Mouse (Mus musculus) naive thymus-derived CD4-positive, alpha-beta T cell, adult 2 months (primary cell): ENCODE measurements around the gene Eprs.
A peak's percentile ranks its signal among the peaks of the same experiment; 100 is the strongest.

Experiments used
- DNase-seq: peaks from one replicate; pipeline ENCODE4 v3.0.0-alpha.2; 2011; ENCODE audit warnings: low read depth

Eprs gene

DNA sequence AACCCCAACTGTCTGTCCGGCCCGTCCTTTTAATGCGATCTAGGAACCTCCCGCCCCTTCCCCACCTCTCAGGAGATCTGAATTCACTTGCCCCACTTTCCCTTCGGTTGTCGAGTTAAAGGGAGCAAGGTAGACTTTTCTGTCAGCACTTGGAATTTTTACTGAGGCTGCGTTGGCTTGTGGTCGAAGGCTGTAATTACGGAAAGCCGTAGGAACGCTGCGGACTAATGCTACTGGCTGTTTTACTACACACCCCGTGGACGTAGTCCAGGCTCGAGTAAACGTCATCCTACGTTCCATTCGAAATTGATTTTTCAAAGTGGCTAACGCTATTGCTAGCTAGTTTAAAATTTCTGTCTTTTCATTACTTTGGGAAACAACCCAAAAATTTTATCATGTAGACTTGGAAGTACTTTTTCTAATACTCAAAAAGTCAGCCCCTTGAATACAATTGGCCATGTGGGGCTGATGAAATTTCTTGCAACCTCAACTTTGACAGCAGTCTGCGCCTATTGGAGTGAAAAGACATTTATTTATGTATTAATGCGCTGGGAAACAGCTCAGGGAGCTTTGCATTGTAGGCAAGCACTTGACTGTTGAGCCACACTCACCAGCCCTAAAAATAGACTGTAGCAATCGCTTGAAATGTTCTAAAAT, 810 bp downstream of the Eprs start:
- DNase-seq, result peak; percentile 70

DNA sequence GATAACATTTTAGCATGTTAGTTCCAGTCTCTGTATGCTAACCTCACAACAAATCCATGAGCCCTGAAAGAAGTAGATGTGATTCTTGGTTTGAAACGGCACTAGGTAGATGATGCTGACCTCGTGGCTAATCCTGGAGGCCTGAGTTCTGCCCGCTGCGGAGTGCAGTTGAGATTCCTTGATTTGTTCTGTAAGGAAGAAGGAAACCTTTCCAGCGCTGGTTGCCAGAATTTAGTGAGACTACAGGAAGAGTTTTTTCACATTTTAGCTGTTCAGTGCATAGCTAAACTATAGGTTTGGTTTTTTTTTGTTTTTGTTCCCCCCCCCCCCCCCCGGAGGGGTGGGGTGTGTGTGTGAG, 1.3 kb downstream of the Eprs start:
- DNase-seq, result no peak

DNA sequence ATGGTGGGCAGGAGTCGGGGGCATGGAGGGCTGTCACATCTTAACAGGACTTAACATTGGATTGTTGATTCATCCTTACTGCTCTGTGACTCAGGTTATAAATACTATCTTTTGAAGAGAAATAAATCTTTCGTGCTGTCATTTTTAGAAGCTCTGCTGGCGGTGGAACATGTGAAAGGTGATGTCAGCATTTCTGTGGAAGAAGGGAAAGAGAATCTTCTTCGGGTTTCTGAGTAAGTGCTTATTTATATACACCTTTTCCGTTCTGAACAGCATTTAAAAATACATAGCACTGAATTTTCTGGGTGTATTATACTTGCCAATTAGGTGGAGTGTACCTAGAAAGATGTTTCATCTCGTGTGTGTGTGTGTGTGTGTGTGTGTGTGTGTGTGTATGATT, 4.5 kb downstream of the Eprs start:
- no peak for DNase-seq

DNA sequence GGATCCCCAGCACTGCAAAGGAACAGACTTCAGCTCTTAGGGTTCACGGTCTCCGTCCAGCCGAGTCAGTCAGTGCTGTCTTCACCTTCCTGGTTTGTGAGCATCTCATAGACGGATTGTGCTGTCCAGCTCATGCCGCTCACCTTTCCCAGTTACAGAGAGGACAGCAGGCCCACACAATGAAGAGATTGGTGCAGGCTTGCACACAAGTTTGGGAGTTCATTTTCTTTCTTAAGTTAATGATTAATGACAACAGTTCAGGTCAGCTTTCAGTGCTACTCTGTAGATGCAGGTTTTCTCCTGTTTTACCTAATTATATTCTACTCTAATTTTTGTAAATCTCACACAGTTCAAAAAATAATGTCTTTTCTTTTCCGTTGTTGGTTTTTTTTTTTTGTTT, 7.1 kb downstream of the Eprs start:
- no peak for DNase-seq

DNA sequence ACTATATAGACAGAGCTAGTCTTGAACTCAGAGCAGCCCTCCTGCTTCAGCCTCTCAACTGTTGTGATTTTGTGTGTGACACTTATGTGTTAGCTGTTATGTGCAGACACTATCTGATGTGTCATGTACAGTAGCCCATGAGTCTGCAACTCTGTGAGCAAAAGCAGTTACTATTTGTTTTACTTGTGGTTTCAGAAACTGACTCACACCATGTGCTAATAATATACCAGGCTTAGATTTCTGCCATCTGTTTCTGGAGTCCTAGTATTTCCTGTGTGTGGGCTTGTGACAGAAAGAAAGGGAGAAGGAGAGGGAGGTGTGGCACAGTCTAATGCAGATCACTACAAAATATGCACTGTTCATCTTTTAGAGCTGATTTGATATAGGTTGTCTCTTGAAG, 13.5 kb downstream of the Eprs start:
- DNase-seq, result no peak

DNA sequence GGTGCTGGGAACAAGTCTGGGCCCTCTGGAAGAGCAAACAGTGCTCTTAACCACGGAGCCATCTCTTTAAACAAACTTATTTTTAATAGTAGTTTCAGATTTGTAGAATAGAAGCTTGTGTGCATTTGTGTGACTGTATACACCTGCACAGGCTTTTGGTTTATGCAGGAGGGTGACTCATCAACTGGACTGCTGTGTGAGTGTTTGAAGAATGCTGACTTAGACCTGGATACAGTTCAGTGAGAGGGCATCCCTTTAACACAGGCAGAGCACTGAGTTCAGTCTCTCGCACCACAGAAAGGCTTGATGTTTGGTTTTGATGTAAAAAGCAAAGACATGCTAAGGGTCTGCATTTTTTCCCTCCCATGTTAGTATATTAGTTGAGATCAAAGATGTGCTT, 14.6 kb downstream of the Eprs start:
- no peak for DNase-seq

DNA sequence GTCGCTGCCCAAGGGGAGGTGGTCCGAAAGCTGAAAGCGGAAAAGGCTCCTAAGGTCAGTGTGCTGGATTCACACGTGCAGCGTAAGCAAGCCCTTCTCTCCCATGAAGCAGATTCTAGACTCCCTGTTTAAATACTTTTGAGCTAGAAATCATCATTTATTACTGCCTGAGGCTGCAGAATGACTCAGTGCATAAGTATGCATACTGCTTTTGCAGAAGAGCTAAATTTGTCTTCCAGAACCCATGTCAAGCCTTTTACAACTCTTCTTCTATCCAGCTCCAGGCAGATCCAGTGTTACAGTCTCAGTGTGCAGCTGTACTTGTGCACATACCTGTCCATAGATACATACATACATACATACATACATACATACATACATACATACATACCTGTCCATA, 38.8 kb downstream of the Eprs start:
- no peak for DNase-seq

DNA sequence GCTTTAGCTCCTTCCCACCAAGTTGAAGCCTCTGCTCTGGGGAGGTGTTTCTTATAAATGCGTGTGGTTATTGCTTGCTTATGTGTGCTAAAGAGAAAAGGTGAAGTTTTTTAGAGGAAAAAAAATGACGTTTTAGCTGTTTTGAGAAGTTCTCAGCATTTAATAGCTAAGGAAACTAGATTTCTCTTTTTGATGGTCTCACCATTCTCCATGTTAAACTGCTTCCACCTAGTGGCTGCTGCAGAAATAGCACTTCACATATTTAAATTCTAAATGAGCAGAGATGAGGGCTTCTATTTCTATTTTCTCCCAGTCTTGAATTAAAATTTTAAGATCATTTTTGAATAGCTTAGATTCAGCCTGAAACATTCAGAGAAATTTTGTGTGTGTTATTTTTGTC, 41.2 kb downstream of the Eprs start:
- DNase-seq, result peak; percentile 59

DNA sequence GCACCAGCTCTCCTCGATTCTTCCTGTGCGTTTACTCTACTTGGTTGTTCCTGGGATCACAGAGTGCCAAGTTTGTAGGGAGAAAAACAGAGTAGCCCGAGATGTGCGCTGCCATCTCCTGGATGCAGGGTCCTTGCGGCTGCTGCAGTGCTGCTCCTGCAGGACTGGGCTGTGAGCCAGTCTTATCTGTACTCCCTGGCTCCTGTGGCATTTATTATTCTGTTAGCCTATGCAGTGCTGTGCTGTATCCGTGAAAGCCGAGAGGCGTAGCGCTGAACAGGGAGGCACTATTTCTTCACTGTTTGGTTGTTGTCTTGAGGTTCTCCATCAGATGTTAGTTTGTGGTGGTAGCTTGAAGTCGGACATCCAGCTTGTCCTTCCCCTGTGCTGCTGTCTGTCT, 43.1 kb downstream of the Eprs start:
- no peak for DNase-seq

DNA sequence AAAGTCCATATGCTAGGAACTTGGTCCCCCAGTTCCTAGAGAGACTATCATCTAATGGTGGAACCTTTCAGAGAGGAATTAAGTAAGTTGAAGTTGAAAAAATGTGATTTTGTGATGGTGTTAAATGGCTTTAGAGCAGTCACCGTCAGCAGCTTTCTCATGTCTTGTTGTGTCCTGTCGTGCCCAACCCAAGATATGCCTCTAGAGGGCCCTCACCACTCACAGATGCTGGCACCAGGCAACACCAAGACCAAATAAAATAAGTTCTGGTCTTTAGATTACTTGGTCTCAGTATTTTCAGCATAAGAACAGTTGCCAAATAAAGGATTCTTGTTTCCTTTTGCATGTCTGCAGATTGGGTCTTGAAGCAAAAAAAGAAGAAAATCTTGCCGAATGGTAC, 47.0 kb downstream of the Eprs start:
- no peak for DNase-seq

DNA sequence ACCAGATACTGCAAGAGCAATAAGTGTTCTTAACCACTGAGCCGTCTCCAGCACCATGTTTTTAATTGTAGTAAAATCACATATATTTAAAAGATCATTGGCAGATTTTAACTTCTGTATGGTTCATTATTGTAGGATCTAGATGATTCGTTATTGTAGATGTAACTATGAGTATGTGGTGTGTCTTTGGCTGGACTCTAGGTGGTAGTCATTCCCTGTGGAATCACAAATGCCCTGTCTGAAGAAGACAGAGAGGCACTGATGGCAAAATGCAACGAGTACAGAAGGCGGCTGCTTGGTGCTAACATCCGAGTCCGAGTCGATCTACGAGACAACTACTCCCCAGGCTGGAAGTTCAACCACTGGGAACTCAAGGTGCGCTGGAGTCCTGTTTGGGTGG, 55.2 kb downstream of the Eprs start:
- DNase-seq, result no peak

DNA sequence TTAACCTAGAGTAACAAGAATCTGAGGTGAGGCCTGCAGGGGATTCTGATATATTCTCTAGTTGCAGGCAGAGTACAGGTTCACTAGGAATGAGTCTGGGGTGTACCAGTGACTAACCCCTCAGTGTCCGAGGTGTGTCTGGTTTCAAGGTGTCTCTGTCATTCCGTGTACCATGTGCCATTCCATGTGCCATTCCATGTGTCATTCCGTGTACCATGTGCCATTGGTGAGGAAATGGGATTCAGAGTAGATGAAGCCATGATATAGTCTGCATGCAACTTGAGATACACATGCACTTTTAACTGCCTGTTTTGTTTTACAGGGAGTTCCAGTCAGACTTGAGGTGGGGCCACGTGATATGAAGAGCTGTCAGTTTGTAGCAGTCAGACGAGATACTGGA, 57.0 kb downstream of the Eprs start:
- DNase-seq, result no peak

DNA sequence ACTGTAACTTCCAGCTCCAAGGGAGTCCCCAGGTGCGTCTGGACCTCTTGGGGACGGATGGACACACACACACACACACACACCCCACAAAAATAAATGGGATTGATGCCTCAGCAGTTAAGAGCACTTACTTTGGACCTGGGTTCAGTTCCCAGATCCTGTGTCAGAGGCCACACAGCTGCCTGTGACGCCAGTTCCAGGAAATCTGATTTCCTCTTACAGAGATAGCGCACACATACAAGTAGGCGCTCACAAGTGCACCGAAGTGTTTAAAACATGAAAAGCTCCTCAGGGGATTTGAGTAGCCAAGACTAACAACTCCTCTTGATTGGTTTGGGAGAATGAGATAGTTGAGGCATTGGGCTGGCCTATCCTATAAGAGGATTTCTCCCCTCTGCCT, 57.9 kb downstream of the Eprs start:
- DNase-seq, result no peak

DNA sequence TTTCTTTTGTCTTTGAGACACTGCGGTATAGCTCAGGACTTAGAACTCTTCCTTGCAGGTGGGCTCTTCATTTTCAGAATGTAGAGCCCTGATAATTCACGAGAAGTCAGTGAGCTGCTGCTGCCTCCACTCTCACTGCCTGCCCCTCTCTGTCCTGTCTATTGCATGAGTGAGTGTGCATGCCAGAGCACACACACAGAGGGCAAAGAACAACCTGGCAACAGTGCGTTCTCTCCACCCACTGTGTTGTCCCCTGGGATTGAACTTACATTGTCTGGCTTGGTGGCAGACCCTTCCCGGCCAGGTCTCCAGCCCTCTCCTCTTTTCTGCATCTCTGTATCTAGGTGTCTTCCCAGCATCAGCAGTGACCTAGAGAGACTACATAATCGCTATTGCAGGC, 63.7 kb downstream of the Eprs start:
- no peak for DNase-seq

DNA sequence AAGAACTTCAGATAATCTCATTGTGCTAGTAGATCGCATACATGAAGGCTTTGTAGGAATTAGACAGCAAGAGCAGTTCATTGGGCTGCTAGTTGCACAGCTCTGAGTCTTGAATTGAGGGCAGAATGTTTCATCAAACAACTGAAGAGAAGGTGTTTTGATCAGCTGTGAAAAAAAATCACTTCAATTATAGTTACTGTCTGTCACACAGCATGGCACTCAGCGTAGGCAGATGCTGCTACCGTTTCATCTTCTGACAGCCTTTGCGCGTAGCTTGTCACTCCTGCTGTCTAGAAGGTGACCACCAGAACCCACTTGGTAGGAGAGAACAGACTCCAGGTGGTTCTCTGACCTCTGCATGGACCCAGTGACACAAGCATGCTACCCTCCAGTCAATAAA, 67.6 kb downstream of the Eprs start:
- DNase-seq, result no peak

DNA sequence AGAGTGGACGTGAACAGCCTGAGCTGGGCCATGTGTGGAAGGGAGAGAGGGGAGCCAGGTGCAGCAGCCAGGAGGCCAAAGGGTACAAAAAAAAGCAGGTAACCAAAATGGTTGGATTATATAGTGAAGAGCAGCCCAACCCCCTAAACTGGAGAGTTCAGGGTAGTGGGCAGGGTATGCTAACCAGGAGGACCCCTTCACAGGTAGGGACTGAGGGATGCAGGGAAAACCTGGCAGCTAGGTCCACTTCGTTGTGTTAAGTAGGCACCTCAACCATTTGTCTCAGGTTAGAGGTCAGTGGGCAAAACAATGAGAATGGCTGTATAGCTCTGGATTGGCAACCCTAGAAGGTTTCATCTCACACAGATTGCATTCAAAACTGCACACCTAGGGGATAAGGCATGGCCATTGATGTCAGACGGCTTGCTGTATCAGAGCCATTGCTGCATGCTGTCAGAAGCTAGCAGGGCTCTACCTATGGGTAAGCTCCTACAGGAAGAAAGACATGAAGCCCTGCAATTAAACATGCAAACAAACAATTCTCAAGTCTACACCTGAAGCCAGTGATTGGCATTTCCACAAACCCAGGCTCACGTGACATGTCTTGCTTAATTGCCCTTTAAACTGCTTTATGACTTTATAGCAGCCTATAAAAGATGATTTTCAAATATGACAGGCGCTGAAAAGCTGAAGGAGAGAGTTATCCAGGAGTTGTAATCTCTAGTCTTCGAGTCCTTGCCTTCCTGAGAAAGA, 68.6 kb downstream of the Eprs start:
- DNase-seq, result no peak

DNA sequence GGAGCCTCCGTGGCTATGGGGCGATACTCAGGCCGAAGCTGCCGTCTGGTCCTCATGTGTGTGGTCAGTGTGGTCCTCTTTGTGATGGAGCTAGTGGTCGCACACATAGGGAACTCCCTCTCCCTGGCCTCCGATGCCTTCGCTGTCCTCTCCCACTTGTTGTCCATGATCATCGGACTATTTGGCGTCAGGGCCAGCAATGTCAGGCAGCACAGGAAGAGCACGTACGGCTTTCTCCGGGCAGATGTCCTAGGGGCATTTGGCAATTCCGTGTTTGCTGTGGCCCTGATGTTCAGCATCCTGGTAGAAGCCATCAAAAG, 69.1 kb downstream of the Eprs start:
- no peak for DNase-seq

DNA sequence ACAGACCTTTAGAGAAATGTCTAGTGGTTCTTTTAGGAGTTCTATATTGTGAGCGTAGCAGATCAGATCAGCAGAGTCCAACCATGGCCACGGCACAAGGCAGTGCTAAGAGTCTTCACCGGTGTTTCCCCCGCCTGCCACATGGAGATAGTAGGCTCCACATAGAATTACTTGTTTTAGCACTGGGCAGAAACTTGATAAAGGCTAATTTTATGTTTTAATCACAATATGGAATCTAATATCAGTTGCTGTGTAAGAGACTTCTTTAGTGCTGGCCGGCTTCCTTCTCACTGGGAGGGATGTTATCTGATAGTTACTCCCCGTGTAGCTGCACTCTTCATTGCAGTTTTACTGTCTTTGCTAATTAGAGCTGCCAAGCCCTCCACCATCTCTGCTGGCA, 70.3 kb downstream of the Eprs start:
- DNase-seq, result no peak

DNA sequence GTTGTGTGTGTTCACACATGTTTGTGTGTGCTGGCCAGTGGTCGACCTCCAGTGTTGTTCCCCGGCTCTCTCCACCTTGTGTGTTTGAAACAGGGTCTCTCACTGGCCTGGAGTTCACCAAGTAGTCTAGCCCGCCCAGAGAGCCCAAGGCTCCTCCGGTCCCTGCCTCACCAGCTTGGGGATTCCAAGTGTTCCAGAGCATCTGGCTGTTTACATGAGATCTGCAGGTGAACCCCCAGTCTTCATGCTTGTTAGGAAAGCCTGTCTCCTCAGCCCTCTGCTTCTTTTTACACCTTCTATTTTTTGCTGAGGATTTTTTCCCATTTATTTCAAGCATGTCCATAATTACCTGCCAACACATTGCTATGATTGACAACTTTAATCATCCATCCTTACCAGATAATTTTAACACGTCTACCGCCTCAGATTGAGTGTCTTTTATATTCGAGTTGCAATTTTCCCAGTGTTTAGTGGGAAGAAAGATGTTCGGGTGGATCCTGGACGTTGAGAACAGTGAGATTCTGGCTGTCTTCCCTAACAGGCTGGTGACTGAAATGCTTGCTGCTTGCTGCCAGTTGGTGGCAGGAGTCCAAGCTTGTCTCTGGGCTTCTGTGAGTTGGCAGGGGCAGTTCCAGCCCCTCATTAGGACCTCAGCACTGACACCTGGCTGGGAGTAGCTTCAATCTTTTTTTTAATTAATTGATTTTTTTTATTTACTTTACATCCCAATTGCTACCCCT, 76.2 kb downstream of the Eprs start:
- DNase-seq, result no peak

DNA sequence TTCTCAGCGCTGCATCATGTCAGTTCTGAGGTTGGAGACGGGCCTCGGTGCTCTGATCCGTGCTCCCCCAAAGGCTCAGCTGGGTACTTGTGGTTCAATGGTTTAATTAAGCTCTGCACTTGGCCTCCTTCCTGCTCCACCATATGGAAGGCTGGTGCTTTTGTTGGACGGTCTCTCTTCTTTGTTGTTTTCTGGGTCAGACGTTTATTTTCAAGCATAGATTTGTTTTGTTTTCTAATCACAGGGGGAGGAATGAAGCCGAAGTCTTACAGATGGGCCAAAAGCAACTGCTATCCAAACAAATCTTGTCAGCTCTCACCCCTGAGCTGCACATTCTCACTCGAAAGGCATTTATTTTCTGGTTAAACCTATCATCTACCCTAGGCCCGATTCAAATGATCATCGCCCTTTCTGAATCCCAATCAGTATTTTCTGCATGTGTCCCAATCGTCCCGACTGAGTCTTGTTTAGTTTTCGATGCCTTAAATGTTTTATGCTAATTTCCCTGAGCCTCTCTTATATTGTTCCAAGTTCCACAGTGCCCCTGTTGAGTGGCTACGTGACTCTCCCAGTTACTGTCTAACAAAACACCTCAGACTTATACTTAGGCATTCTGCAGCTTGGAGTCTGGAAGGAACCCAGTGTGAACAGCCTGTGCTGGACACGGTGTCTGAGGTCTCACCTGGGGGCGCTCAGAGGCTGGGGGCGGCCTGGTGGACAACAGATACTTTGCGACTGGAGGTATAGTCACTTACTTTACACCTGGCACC, 79.0 kb downstream of the Eprs start:
- DNase-seq, result no peak

DNA sequence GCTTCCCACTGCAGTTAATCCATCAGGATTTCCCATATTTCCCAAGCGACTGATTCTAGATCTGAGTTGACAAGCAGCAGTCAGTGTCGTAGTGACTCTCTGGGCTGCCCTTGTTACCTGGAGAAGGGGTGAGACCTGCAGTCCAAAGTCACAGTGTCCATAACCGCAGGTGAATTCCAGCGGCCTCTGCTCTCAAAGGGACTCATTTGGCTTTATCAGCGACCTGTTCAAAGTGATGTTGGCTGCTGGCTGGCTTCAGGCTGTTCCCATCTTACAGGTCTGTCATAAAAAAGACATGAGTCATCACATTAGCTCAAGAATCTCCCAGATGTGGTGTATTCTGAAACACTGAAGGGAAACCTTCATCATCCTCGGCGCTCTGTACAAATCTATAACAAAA, 86.1 kb downstream of the Eprs start:
- DNase-seq, result no peak

DNA sequence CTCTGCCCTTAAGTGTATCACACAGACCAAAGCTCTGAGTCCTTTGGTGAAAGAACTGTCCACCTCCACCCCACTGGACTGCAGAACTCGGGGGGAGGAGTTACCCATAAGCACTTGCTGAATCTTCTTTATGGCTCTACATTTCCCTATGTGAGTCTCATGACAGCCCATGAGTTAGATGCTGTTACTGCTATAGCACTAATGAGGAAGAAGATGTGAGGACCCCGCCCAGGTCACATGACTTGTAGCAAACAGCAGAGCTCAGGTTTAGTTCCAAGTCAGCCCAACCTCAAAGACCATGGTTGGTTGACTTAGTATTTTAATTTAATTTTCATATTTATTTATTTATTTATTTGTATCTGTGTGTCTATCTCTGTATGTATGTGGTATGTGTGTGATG, 86.9 kb downstream of the Eprs start:
- no peak for DNase-seq

DNA sequence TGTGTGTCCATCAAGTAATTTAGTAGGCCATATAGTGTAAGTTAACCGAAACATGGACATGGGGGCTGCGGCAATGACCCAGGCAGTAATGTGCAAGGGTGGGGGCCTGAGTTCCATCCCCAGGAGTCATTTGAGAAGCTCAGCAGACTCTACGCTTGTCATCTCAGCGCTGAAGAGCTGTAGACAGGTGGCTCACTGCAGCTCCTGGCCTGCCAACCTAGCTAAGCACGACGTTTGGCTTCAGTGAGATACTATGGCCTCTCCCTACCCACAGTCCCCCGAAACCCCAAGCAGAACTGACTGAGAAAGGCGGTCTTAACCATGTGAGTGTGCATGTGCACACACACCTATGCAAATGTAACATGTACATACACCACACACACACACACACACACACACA, 88.2 kb downstream of the Eprs start:
- no peak for DNase-seq
